Comparison of ENCODE assay signal across 14 mouse cellular contexts in the genomic region with DNA sequence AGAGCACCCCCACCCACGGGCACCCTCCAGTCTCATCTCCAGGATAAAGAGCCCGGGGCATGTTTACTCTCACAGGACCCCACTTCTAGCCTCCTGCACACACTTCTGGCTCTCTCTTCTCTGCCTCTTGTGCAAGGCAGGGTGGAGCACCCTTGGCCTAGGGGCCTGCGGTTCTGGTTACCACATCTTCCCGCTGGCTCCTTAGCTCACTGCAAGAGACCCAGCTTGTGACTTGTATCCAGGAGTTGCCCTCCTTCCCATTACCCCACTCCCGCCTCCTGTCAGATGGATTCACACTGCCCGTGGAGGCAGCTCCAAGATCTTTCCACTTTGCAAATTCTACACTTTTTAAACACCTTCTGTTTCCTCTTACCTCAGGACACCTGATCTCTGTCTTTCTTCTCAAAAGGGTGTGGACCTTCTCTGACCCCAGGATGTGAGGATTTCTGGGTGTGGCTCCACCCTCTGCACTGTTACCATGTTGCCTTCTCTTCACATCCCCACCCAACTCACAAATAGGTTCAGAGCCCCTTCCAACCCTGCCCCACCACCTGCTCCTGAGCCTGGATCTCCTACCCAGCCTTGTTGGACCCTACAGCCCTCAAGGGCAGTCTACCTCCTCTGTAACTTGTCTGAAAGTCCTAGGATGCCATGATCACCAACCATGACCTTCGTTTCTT. TPM values are rescaled to one million over a fixed set of nuclear protein-coding genes. Genes with fewer than 3 reads are reported as not detected.
DNase-seq lines count a peak whose midpoint lies in the region; ATAC-seq and TF ChIP-seq lines count a peak whose summit lies in the region.
"Had no signal": no experiment of that assay in that cellular context is flagged by ENCODE, and none has a peak within 500 bp of the region (broad histone marks: within the 10 kb centered on the region; RNA-seq: fewer than 3 reads in every experiment).

No protein-coding gene starts in this region.

- H3K36me3 ChIP-seq in E14TG2a.4 (ENCODE audit: insufficient read depth, low read length) = peaks cover 21% of the 10 kb centered on the region
- H3K36me3 ChIP-seq in liver, embryonic 12.5 days = peaks cover 15% of the 10 kb centered on the region
- peaks cover 6% of the 10 kb centered on the region for H3K36me3 ChIP-seq in neural tube, embryonic 15.5 days
- H3K36me3 ChIP-seq: hindbrain, embryonic 15.5 days had no signal

- peak overlapping the region; percentile 74 for H3K4me2 ChIP-seq in liver, embryonic 12.5 days
- H3K4me2 ChIP-seq in neural tube, embryonic 15.5 days = no peak overlapping the region
- H3K4me2 ChIP-seq: hindbrain, embryonic 15.5 days had no signal

- peaks cover 13% of the 10 kb centered on the region for H3K9me3 ChIP-seq in E14TG2a.4 (ENCODE audit: low read length)
- no peaks in the 10 kb centered on the region for H3K9me3 ChIP-seq in liver, embryonic 12.5 days (replicated peaks)
- no peaks in the 10 kb centered on the region for H3K9me3 ChIP-seq in neural tube, embryonic 15.5 days (replicated peaks)
- H3K9me3 ChIP-seq: hindbrain, embryonic 15.5 days had no signal

- H3K9ac ChIP-seq in liver, embryonic 12.5 days = peak overlapping the region; percentile 66; the same call in 1 of the 2 replicates
- H3K9ac ChIP-seq in neural tube, embryonic 15.5 days (replicated peaks) = no peak overlapping the region
- H3K9ac ChIP-seq: hindbrain, embryonic 15.5 days had no signal

- H3K27ac ChIP-seq in liver, embryonic 12.5 days = peak overlapping the region; percentile 91
- no peak overlapping the region for H3K27ac ChIP-seq in neural tube, embryonic 15.5 days (replicated peaks)
- H3K27ac ChIP-seq: hindbrain, embryonic 15.5 days had no signal

- no peaks in the 10 kb centered on the region for H3K27me3 ChIP-seq in E14TG2a.4 (ENCODE audit: insufficient read depth, low read length)
- no peaks in the 10 kb centered on the region for H3K27me3 ChIP-seq in liver, embryonic 12.5 days (replicated peaks)
- H3K27me3 ChIP-seq in neural tube, embryonic 15.5 days (replicated peaks) = no peaks in the 10 kb centered on the region
- H3K27me3 ChIP-seq: hindbrain, embryonic 15.5 days had no signal

- no peak for TF ChIP-seq CTCF in E14TG2a.4 (conservative IDR thresholded peaks at IDR 0.05; ENCODE audit: low read length)

- 56% methylated on average over 7 of the region's 7 CpGs for WGBS in liver, embryonic 12.5 days (ENCODE audit: insufficient replicate concordance)
- 86% methylated on average over 7 of the region's 7 CpGs for WGBS in neural tube, embryonic 15.5 days

- ATAC-seq in liver, embryonic 12.5 days = no peak
- ATAC-seq in megakaryocyte progenitor cell, adult 5-6 weeks (replicated peaks; ENCODE audit: poor library complexity) = peak; percentile 76
- no peak for ATAC-seq in neural tube, embryonic 15.5 days (ENCODE audit: low FRiP score)
- ATAC-seq in erythroid progenitor cell, adult 5-6 weeks (replicated peaks; ENCODE audit: low FRiP score, poor library complexity, severe bottlenecking) = no peak

- H3K4me3 ChIP-seq in E14TG2a.4 (replicated peaks; ENCODE audit: low read length) = peak overlapping the region; percentile 60
- H3K4me3 ChIP-seq in liver, embryonic 12.5 days = no peak overlapping the region
- no peak overlapping the region for H3K4me3 ChIP-seq in neural tube, embryonic 15.5 days (replicated peaks)
- H3K4me3 ChIP-seq: hindbrain, embryonic 15.5 days had no signal

- peak; percentile 39 for DNase-seq in R1 (ENCODE audit: low read depth, low spot score)
- no peak for DNase-seq in thymus, postnatal 4 days
- DNase-seq in cerebellum, adult 8-10 months = no peak
- DNase-seq: cerebellum, postnatal 14 days; heart, adult 11 months; midbrain, embryonic 14.5 days had no signal

- H3K4me1 ChIP-seq in E14TG2a.4 (replicated peaks; ENCODE audit: low read depth, low read length) = peaks cover 88% of the 10 kb centered on the region
- peaks cover 97% of the 10 kb centered on the region for H3K4me1 ChIP-seq in liver, embryonic 12.5 days
- H3K4me1 ChIP-seq in neural tube, embryonic 15.5 days = peaks cover 18% of the 10 kb centered on the region

RNA-seq across cellular contexts. Expression of a gene that starts 8.8 kb away (rescaled TPM):
- polyA plus RNA-seq in liver, embryonic 12.5 days (2016; fragmentation: Nextera tagmentation; extraction: Ambion mirVana) = 45.8 and 46.6 TPM in 2 replicates
- 12.6 and 14.7 TPM in 2 replicates for total RNA-seq in megakaryocyte progenitor cell, adult 5-6 weeks (2015)
- 18.0 and 19.4 TPM in 2 replicates for total RNA-seq in megakaryocyte progenitor cell, adult 5-6 weeks (2017)
- polyA plus RNA-seq in neural tube, embryonic 15.5 days (2015; fragmentation: Nextera tagmentation; extraction: Ambion mirVana) = 42.3 and 51.4 TPM in 2 replicates
- total RNA-seq in erythroid progenitor cell, adult 5-6 weeks (2015; ENCODE audit: low replicate concordance) = 9.6 and 20.2 TPM in 2 replicates
- total RNA-seq in erythroid progenitor cell, adult 5-6 weeks (2017; ENCODE audit: low replicate concordance) = 10.7 and 16.8 TPM in 2 replicates

RNA-seq across cellular contexts. Expression of a gene that starts 17.3 kb away (rescaled TPM):
- polyA plus RNA-seq in liver, embryonic 12.5 days (2016; fragmentation: Nextera tagmentation; extraction: Ambion mirVana) = not detected in 2 replicates
- total RNA-seq in megakaryocyte progenitor cell, adult 5-6 weeks (2015) = not detected in 2 replicates
- total RNA-seq in megakaryocyte progenitor cell, adult 5-6 weeks (2017) = not detected in 2 replicates
- polyA plus RNA-seq in neural tube, embryonic 15.5 days (2015; fragmentation: Nextera tagmentation; extraction: Ambion mirVana) = not detected in 2 replicates
- total RNA-seq in erythroid progenitor cell, adult 5-6 weeks (2015; ENCODE audit: low replicate concordance) = not detected in 2 replicates
- not detected in 2 replicates for total RNA-seq in erythroid progenitor cell, adult 5-6 weeks (2017; ENCODE audit: low replicate concordance)
- total RNA-seq: layer of hippocampus, adult 18-20 months had no signal
- polyA plus RNA-seq: hindbrain, embryonic 15.5 days; limb, embryonic 11.5 days; midbrain, embryonic 14.5 days had no signal

RNA-seq across cellular contexts. Expression of a gene that starts 38.3 kb away (rescaled TPM):
- polyA plus RNA-seq in liver, embryonic 12.5 days (2016; fragmentation: Nextera tagmentation; extraction: Ambion mirVana) = 169 and 172 TPM in 2 replicates
- 302 and 347 TPM in 2 replicates for total RNA-seq in megakaryocyte progenitor cell, adult 5-6 weeks (2015)
- total RNA-seq in megakaryocyte progenitor cell, adult 5-6 weeks (2017) = 439 and 441 TPM in 2 replicates
- 342 and 381 TPM in 2 replicates for polyA plus RNA-seq in neural tube, embryonic 15.5 days (2015; fragmentation: Nextera tagmentation; extraction: Ambion mirVana)
- 151 and 166 TPM in 2 replicates for total RNA-seq in erythroid progenitor cell, adult 5-6 weeks (2015; ENCODE audit: low replicate concordance)
- total RNA-seq in erythroid progenitor cell, adult 5-6 weeks (2017; ENCODE audit: low replicate concordance) = 108 and 147 TPM in 2 replicates
